Mouse (Mus musculus) fibroblast of lung, adult 2 months (primary cell): ENCODE measurements around the gene Olfr1358.

ENCODE experiments used
- DNase-seq: peaks from one replicate; pipeline ENCODE4 v3.0.0-alpha.2; 2011; ENCODE audit warnings: low read depth

The Olfr1358 gene

GRCm38 (mm10) chr10:78569686-78570085, 52.5 kb downstream of the Olfr1358 start:
- DNase-seq = no peak
